Mouse (Mus musculus) urinary bladder, postnatal 4 days (tissue): Measurements from ENCODE around the gene Cdkn1c.

Source experiments
- DNase-seq, 2 experiments: peaks; one replicate each; pipeline ENCODE4 v3.0.0; 2021 to 2022; ENCODE audit warnings: low spot score in 2 of 2

Cdkn1c gene

GRCm38 (mm10) chr7:143460874-143461273 is at the start of gene Cdkn1c:
Gene Cdkn1c, minus strand, starts transcription at chr7:143461050.
- peak; percentile 90 for DNase-seq

- no peak for DNase-seq
These were observed 48.7 kb upstream of the Cdkn1c start for GRCm38 (mm10) chr7:143509566-143509965.

DNA sequence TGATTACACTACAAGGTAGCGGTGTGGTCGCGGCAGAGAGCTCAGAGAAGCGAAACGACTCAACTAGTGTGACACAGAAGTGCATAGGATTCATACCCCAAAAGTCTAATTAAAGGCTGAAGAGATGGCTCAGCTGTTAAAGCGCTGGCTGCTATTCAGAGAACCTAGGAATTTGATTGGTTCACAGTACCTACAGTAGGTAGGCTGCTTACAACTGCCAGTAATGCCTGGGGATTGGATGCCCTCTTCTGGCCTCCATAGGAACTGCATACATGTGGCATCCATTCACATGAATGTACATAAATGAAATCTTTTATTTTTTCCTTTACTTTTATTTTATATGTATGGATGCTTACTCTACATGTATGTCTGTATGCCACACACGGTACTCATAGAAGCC is 45.8 kb upstream of the Cdkn1c start:
- DNase-seq = no peak

DNA sequence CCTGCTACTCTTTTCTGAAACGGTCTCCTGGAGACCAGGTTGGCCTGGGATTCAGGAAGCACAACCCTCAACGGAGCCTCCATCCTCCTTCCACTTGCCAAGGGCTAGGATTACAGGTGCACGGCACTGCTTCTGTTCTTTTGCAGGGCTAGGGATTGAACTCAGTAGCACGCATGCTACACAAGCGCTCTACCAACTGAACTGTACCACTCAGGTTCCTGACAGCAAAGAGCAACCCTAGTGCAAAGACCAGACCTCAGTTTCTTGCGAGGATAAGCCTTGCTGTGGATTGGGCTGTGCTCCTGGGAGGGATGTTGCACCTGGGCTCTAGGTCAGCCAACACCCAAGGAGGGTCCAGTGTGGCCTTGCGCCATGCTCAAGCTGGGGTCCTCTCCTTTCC is 45.4 kb upstream of the Cdkn1c start:
- DNase-seq = no peak

DNA sequence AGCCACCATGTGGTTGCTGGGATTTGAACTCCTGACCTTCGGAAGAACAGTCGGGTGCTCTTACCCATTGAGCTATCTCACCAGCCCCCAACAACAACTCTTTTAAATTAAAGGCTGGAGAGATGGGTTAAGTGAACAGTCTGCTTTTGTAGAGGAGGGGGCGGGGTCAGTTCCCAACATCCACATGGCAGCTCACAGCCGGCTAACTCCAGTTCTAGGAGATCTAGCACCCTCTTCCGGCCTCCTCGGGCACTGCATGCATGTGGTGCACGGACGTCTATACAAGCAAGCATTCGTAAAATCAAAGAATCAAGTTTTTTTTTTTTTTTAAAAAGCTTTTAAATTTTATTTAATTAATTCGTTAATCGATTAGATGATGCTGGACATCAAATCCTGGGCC is 45.0 kb upstream of the Cdkn1c start:
- DNase-seq = peak; percentile 56 to 89

DNA sequence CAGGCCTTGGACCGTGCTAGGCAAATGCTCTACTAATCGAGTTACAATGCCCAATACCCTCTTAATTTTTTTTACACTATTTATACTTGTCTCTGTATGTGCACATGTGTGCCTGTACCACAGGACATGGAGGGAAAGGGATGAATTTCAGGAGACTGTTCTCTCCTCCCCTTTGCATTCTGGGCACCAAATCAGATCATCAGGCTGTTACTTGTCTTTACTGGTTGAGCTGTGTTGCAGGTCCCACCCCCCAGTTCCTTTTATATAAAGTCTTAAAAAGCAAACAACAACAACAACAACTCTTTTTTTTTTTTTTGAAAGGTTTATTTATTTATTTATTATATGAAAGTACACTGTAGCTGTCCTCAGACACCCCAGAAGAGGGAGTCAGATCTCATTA is 44.6 kb upstream of the Cdkn1c start:
- no peak for DNase-seq

GRCm38 (mm10) chr7:143503926-143504325 is 43.1 kb upstream of the Cdkn1c start:
- DNase-seq = no peak

- peak in 1 of 2 experiments; percentile 36 for DNase-seq
These were observed 41.8 kb upstream of the Cdkn1c start, which contains the start of gene Phlda2 for GRCm38 (mm10) chr7:143502418-143503200. Gene Phlda2, minus strand, starts transcription at chr7:143503150.

DNA sequence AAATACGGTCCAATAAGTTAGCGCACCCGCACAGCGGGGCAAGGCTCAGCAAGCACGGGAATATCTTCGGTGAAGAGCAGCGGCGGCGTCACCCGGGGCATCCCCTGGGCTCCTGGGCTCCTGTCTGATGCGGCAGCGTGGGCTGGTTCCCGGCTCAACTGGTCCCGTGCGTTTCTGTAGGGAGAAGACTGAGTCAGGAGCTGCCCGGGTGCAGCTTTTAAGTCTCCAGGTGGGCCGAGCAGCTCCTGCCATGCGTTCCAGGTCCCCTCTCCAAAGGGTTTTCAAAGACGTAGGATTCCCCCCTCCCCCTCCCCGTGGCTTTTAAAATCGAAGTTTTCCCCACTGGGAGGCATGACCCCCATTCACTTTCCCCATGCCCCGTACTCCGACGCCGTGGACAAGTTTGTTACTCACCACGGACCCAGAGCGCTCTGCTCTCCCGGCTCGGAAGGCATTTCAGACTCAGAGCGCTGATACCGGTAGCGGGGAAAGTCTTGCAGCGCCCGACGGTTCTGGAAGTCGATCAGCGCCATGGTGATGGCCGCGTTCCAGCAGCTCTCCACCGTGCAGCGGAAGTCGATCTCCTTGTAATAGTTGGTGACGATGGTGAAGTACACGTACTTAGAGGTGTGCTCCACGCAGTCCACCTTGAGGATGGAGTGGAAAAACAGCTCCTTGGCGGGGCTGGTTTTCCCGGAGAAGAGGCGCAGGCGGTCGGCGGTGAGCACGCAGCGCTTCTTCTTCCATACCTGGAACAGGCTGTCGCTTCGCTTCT is 41.0 kb upstream of the Cdkn1c start:
- DNase-seq = peak in 1 of 2 experiments; percentile 27

GRCm38 (mm10) chr7:143500912-143501311 is 40.1 kb upstream of the Cdkn1c start:
- no peak for DNase-seq

- no peak for DNase-seq
These were observed 37.7 kb upstream of the Cdkn1c start for GRCm38 (mm10) chr7:143498584-143498983.

DNA sequence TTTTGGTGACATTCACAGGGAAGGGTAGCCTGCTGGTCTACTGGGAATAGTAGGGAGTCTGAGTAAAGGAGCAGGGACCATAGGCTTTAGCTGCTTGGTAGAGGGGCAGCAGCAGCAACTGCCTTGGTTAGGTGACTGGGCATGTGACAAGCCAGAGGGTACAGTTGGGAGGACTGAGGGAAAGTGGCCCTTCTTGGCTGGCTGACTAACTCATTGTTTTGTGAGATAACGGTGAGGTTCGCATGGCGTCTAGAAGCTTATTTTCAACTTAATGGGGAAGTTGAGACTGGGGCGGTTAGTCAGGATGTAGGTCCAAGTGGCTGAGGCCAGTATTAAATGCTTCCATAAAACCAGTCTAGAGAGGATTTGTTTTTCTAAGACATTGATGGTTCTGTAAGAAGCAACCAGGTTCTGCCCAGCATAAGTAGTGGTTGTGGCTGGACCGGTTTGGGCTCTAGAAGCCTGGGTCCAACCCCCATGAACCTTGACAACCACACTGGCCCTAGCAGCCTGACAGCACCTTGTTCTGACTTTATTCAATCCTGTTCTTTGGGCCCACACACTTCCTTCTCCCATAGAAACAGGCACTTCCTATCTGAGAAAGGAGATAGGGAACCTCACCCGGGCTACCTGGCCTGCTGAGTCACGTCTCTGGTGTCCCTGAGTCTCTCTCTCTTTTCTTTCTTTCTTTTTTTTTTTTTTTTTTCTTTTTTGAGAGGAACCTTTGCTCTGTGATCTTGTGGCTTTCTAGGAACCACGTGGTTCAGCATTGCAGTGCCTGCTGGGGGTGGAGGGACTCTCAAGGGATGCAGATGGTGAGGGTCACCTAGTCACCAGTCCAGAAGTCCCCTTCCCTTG is 34.5 kb upstream of the Cdkn1c start:
- DNase-seq = no peak

- DNase-seq = no peak
These were observed 32.8 kb upstream of the Cdkn1c start for GRCm38 (mm10) chr7:143493616-143494126.

DNA sequence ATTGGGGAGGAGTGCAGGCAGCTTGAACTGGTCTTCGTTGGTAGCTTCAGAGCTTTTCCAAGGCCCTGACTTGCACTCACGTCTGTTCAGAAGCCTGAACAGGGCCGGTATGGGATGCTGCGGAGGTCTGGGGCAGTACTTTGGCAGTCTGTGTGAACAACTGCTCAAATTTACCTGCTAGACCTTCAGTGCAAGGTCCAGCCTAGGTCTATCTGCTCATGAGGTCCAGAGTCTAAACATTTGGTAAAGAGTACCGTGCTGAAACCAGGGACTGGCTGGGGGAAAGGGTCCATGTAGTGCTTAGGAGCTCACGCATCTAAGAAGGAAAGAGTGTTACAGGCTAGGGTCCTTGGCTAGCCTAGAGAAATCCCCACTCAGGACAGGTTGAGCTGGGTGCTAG is 28.9 kb upstream of the Cdkn1c start:
- DNase-seq = no peak

- no peak for DNase-seq
These were observed 21.7 kb upstream of the Cdkn1c start for GRCm38 (mm10) chr7:143482541-143482940.

- no peak for DNase-seq
These were observed 21.0 kb upstream of the Cdkn1c start for GRCm38 (mm10) chr7:143481806-143482387.

DNA sequence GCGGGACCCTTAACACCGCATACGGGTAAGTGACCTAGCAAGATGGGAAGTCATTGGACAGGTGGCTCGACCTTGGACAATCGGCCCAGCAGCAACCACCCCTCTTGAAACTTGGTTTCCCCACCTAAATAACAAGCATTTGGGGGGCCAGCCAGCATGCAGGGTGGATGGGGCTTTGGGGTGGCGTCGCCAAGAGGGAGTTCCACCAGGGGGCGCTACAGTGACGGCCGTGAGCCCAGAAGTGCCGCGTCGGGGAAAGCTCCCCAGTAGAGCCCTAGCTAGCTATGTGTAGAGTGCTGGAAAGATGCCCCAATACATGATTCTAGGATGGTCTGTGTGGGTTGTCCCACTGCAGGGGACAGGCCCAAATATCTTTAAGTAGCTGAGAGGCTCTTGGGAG is 19.6 kb upstream of the Cdkn1c start:
- peak; percentile 54 to 76 for DNase-seq

GRCm38 (mm10) chr7:143477800-143478199 is 16.9 kb upstream of the Cdkn1c start:
- no peak for DNase-seq

GRCm38 (mm10) chr7:143476702-143477335 is 16.0 kb upstream of the Cdkn1c start:
- DNase-seq = no peak

- no peak for DNase-seq
These were observed 15.0 kb upstream of the Cdkn1c start for GRCm38 (mm10) chr7:143475876-143476275.

DNA sequence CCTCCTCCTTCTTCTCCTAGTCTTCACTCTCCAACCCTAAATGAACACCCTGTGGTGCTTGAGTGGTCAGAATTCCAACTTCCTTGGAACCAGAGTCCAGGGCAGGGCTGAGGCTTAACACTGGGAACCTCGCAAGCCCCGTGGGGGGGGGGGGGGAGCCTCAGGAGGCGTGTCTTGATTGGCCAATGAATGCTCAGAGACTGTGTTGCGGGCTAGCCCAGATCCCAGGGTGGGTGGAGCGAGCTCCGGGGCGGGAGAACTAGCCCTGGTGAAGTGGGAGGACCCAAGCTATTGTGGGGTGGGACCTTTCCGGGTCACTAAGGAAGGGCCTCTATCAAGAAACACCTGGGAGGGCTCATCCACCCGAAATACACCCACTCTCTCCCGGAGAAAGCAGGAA is 14.0 kb upstream of the Cdkn1c start:
- no peak for DNase-seq
